Mouse (Mus musculus) CH12.LX (cell line): Measurements from ENCODE around the gene Scd2. TPM values are rescaled to one million over a fixed set of nuclear protein-coding genes. Genes with fewer than 3 reads are reported as not detected.
"Not testable (repeated sequence)": the region's sequence is repeated elsewhere in the genome, so short reads cannot be mapped to it uniquely, and the experiment has no call there.

Experiments used
- DNase-seq: peaks from one replicate; pipeline ENCODE4 v3.0.0-alpha.2; 2013; ENCODE audit errors: extremely low read depth
- H3K27ac ChIP-seq: 2 replicates; pipeline ENCODE4 v1.5.1; 2012; ENCODE audit warnings: low read depth, mild to moderate bottlenecking, control low read depth, moderate library complexity; ENCODE audit not compliant: insufficient read depth
- H3K27me3 ChIP-seq: replicated peaks from 2 replicates; pipeline ENCODE3; 2012; ENCODE audit warnings: inconsistent platforms
- H3K36me3 ChIP-seq, 2 experiments: replicated peaks in 1 of 2; 2 replicates each; pipeline versions ENCODE3 to v1.6.1; 2012; ENCODE audit warnings: inconsistent platforms in 1 of 2, low read length in 1 of 2, mild to moderate bottlenecking in 1 of 2, mixed read lengths in 1 of 2, moderate library complexity in 1 of 2; ENCODE audit not compliant: control insufficient read depth in 1 of 2, insufficient read depth in 1 of 2
- H3K4me1 ChIP-seq, 2 experiments: 2 replicates each; pipeline ENCODE4 v1.6.1; 2012; ENCODE audit warnings: inconsistent platforms in 1 of 2, moderate library complexity in 1 of 2; ENCODE audit not compliant: insufficient read depth in 2 of 2, control insufficient read depth in 1 of 2
- H3K4me2 ChIP-seq: 2 replicates; pipeline ENCODE4 v1.6.1; 2012; ENCODE audit warnings: low read depth, mild to moderate bottlenecking, control low read depth; ENCODE audit not compliant: poor library complexity, insufficient read depth, severe bottlenecking
- H3K4me3 ChIP-seq, 3 experiments: fragments of 150-350 bp in 1 of 3; sonication (generic) in 1 of 3; replicated peaks in 1 of 3; 2 replicates each; pipeline versions ENCODE3 to v1.5.1; 2011 to 2012; ENCODE audit warnings: low read depth in 2 of 3, low read length in 2 of 3, mild to moderate bottlenecking in 2 of 3, moderate library complexity in 2 of 3, control low read depth in 1 of 3, improper control_type of control experiment in 1 of 3, inconsistent platforms in 1 of 3, mixed read lengths in 1 of 3; ENCODE audit not compliant: poor library complexity in 1 of 3
- H3K79me2 ChIP-seq: replicated peaks from 2 replicates; pipeline ENCODE4 v1.6.1; 2012; ENCODE audit warnings: mild to moderate bottlenecking, moderate library complexity; ENCODE audit not compliant: control insufficient read depth, poor library complexity, insufficient read depth, severe bottlenecking; ENCODE audit errors: extremely low read depth
- H3K9ac ChIP-seq: 2 replicates; pipeline ENCODE4 v1.6.1; 2012; ENCODE audit warnings: low read depth, mild to moderate bottlenecking, control low read depth, moderate library complexity; ENCODE audit not compliant: insufficient read depth
- H3K9me3 ChIP-seq: replicated peaks from 2 replicates; pipeline ENCODE3; 2012; ENCODE audit warnings: low read length, inconsistent platforms, mixed read lengths
- BHLHE40 ChIP-seq: IDR thresholded peaks from 2 replicates; pipeline ENCODE4 v1.6.1; 2011; ENCODE audit warnings: mild to moderate bottlenecking, low read depth, low read length, improper control_type of control experiment
- CHD1 ChIP-seq: IDR thresholded peaks from 2 replicates; pipeline ENCODE4 v1.6.1; 2012; ENCODE audit warnings: low read depth, low read length, improper control_type of control experiment, inconsistent platforms
- CTCF ChIP-seq, 2 experiments: IDR thresholded peaks in 1 of 2; conservative IDR thresholded peaks in 1 of 2; 2 replicates each; pipeline ENCODE4 v1.5.1; 2011 to 2012; ENCODE audit warnings: low read depth in 2 of 2, low read length in 2 of 2, improper control_type of control experiment in 1 of 2, inconsistent platforms in 1 of 2, mild to moderate bottlenecking in 1 of 2, moderate library complexity in 1 of 2
- E2F4 ChIP-seq: IDR thresholded peaks from 2 replicates; pipeline ENCODE4 v1.6.1; 2011; ENCODE audit warnings: low read depth, low read length, improper control_type of control experiment; ENCODE audit not compliant: insufficient replicate concordance
- ELF1 ChIP-seq: IDR thresholded peaks from 2 replicates; pipeline ENCODE4 v1.6.1; 2014; ENCODE audit warnings: low read depth, mild to moderate bottlenecking, inconsistent platforms, low read length, improper control_type of control experiment
- EP300 ChIP-seq: IDR thresholded peaks from 2 replicates; pipeline ENCODE4 v1.6.1; 2011; ENCODE audit warnings: low read length, improper control_type of control experiment
- ETS1 ChIP-seq: conservative IDR thresholded peaks from 2 replicates; pipeline ENCODE4 v1.6.1; 2012; ENCODE audit warnings: low read depth, mild to moderate bottlenecking, inconsistent platforms, low read length, improper control_type of control experiment, moderate library complexity
- HCFC1 ChIP-seq: IDR thresholded peaks from 2 replicates; pipeline ENCODE4 v1.6.1; 2012; ENCODE audit warnings: low read depth, mild to moderate bottlenecking, inconsistent platforms, low read length, improper control_type of control experiment
- IRF4 ChIP-seq: IDR thresholded peaks from 2 replicates; pipeline ENCODE4 v1.6.1; 2014; ENCODE audit warnings: low read depth, mild to moderate bottlenecking, inconsistent platforms, low read length, improper control_type of control experiment
- MAX ChIP-seq: IDR thresholded peaks from 2 replicates; pipeline ENCODE4 v1.6.1; 2011; ENCODE audit warnings: low read length, improper control_type of control experiment
- MEF2A ChIP-seq: IDR thresholded peaks from 2 replicates; pipeline ENCODE4 v1.6.1; 2014; ENCODE audit warnings: low read depth, mild to moderate bottlenecking, inconsistent platforms, low read length, improper control_type of control experiment, borderline replicate concordance
- MYC ChIP-seq: IDR thresholded peaks from 2 replicates; pipeline ENCODE4 v1.6.1; 2011; ENCODE audit warnings: low read depth, mild to moderate bottlenecking, improper control_type of control experiment, low read length
- NELFE ChIP-seq: IDR thresholded peaks from 2 replicates; pipeline ENCODE4 v1.6.1; 2011; ENCODE audit warnings: low read depth, low read length, improper control_type of control experiment
- PAX5 ChIP-seq: IDR thresholded peaks from 2 replicates; pipeline ENCODE4 v1.6.1; 2012; ENCODE audit warnings: low read length, inconsistent platforms, mixed read lengths
- POLR2A ChIP-seq: IDR thresholded peaks from 2 replicates; pipeline ENCODE4 v1.6.1; 2011; ENCODE audit warnings: low read depth, mild to moderate bottlenecking, improper control_type of control experiment, low read length
- POLR2AphosphoS2 ChIP-seq: IDR thresholded peaks from 2 replicates; pipeline ENCODE4 v1.6.1; 2011; ENCODE audit warnings: low read depth, low read length, improper control_type of control experiment
- SMC3 ChIP-seq: IDR thresholded peaks from 2 replicates; pipeline ENCODE4 v1.6.1; 2011; ENCODE audit warnings: low read depth, low read length, improper control_type of control experiment
- TBP ChIP-seq: conservative IDR thresholded peaks from 2 replicates; pipeline ENCODE4 v1.6.1; 2011; ENCODE audit warnings: low read depth, low read length, improper control_type of control experiment
- TCF12 ChIP-seq: IDR thresholded peaks from 2 replicates; pipeline ENCODE4 v1.6.1; 2014; ENCODE audit warnings: low read depth, mild to moderate bottlenecking, inconsistent platforms, low read length, improper control_type of control experiment
- USF1 ChIP-seq: IDR thresholded peaks from 2 replicates; pipeline ENCODE4 v1.6.1; 2014; ENCODE audit warnings: low read depth, mild to moderate bottlenecking, inconsistent platforms, low read length, improper control_type of control experiment
- USF2 ChIP-seq: conservative IDR thresholded peaks from 2 replicates; pipeline ENCODE4 v1.6.1; 2011; ENCODE audit warnings: low read depth, low read length, improper control_type of control experiment
- ZMIZ1 ChIP-seq: IDR thresholded peaks from 2 replicates; pipeline ENCODE4 v1.6.1; 2012; ENCODE audit warnings: low read depth, mild to moderate bottlenecking, inconsistent platforms, low read length, improper control_type of control experiment
- ZNF384 ChIP-seq: IDR thresholded peaks from 2 replicates; pipeline ENCODE4 v1.6.1; 2012; ENCODE audit warnings: low read depth, low read length, improper control_type of control experiment, inconsistent platforms
- dilution Hi-C: fragments of 300-500 bp; cut with MboI; formaldehyde crosslinking; loops from 2 replicates; pipeline ENCODE4 v1.14.3; 2020; ENCODE audit warnings: low sequenced_read_pairs; ENCODE audit not compliant: extremely low pct_unique_long_range_greater_than_20kb, extremely low pct_ligation_motif_present
- in situ Hi-C: fragments of 300-500 bp; cut with MboI; formaldehyde crosslinking; loops from 3 replicates; pipeline ENCODE4 v1.14.3; 2019; ENCODE audit warnings: low sequenced_read_pairs, low pct_ligation_motif_present, low pct_unique_long_range_greater_than_20kb, mixed read lengths
- polyA plus RNA-seq: library from polyadenylated mRNA; unstranded; fragments of >175 nt; gene quantifications from 2 replicates; pipeline ENCODE4 v1.2.1, GENCODE M21; 2012; ENCODE audit warnings: low read depth; ENCODE audit not compliant: insufficient read length
- total RNA-seq, 2 experiments: library from RNA; depleted of rRNA; stranded (reverse); fragments of 300-350 nt in 1 of 2; fragments of >200 nt in 1 of 2; gene quantifications; 2 replicates each; pipeline ENCODE4 v1.2.3; 2012 to 2014

Gene Scd2
- total and polyA plus RNA-seq, 3 experiments = 205 to 408 (median 212) TPM

DNA sequence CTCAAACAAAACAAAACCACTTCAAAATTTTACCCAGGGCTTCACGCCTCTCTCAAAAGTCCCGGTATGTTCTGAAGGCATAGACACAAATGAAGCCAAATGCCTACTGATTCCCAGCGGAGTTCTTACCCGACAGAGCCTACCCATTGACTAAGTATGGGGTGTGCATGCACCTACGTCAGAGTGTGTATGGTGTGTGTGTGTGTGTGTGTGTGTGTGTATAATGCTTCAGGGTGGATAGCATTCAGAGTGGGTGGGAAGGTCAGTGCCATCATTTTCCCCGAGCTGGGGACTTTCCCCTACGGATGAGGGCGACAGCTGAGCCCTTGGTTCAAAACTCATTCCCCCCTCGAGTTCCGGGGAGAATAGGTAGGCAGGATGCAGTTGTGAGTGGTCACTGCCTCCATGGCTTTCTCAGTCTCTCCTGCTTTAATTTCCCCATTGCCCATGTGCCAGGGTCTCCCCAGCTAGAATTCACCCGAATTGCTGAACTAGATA lies 44.6 kb upstream of the Scd2 start:
- no peak for DNase-seq
- H3K27ac ChIP-seq = peak overlapping the region; percentile 93
- peak overlapping the region; percentile 69 for H3K9ac ChIP-seq
- in situ Hi-C loops = loop anchor here (5.0 kb wide), 1 partner anchor 48 kb away; no protein-coding TSS in a partner anchor
- peak; percentile 52 for TF ChIP-seq ETS1
- TF ChIP-seq CTCF (conservative IDR thresholded peaks at IDR 0.05 in 1 of 2, IDR thresholded peaks at IDR 0.05 in 1 of 2; ENCODE audit: low read depth in 2 of 2, low read length in 2 of 2) = no peak
- 0 out of 2 replicates have a peak, but pooled peaks have one; percentile 34 for TF ChIP-seq TCF12
- TF ChIP-seq BHLHE40 = peak; percentile 33; the same call in 1 of the 2 replicates
- TF ChIP-seq IRF4 = peak; percentile 57; the same call in 1 of the 2 replicates
- H3K27me3 ChIP-seq = no peaks in the 10 kb centered on the region
- H3K4me2 ChIP-seq = peak overlapping the region; percentile 88
- H3K9me3 ChIP-seq = no peaks in the 10 kb centered on the region
- dilution Hi-C loops = no loop called here
- no peaks in the 10 kb centered on the region for H3K36me3 ChIP-seq
- peaks cover 26 to 75% of the 10 kb centered on the region in 2 experiments for H3K4me1 ChIP-seq
- H3K4me3 ChIP-seq = peak overlapping the region; percentile 34 to 47 (median 35)
- H3K79me2 ChIP-seq = no peaks in the 10 kb centered on the region

DNA sequence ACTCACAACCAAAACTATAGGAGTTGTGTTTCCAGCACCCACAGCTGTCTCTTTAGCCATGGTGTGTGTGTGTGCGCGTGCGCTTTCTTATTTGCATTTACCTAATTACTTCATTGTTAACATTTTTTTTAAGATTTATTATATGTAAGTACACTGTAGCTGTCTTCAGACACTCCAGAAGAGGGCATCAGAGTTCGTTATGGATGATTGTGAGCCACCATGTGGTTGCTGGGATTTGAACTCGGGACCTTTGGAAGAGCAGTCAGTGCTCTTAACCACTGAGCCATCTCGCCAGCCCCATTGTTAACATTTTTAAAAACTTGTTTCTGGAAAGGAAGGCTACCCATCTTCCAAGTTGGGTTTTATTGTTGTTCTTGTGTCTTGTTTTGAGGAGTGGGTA lies 42.3 kb upstream of the Scd2 start:
- H3K36me3 ChIP-seq, in situ Hi-C loops, H3K27me3 ChIP-seq, H3K9ac ChIP-seq, H3K4me2 ChIP-seq, H3K4me3 ChIP-seq, H3K27ac ChIP-seq, H3K79me2 ChIP-seq, DNase-seq, H3K9me3 ChIP-seq, dilution Hi-C loops: not testable (repeated sequence)
- peaks cover 26 to 84% of the 10 kb centered on the region in 2 experiments for H3K4me1 ChIP-seq
- TF ChIP-seq ZNF384 = peak; percentile 49; the same call in 1 of the 2 replicates

DNA sequence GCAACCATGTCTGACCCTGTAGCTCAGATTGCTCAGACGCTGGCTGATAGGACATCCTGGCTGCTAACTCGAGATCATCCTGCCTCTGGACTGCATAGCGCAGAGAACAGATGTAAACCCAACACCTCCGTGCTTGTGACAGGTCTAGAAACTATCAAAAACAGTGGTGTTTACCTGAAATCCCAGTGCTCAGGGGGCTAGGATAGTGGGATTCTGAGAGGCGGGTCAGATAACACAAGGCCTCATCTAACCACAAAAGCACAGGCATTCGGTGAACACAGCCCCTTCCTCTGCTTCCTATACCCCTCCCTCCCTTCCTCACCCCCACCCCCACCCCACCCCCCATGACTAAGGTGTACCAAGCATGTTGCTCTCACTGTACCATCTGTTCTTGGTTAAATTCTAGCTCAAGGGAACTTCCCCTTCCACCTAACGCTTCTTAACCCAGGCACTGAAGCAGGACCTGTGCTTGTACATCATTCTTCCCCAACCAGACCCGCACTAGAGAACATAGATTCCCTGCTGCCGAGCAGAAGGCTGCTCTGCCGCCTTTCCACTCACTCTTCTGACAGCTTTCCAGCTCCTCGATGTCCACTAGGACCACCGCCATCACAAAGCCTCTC lies 41.4 kb upstream of the Scd2 start:
- peak; percentile 87 for DNase-seq
- Histone ChIP-seq H3K27me3 (no peaks in the 10 kb centered on the region), H3K9me3 (no peaks in the 10 kb centered on the region), H3K4me1 (peaks cover 23 to 85% of the 10 kb centered on the region in 2 experiments), H3K79me2 (no peaks in the 10 kb centered on the region), H3K4me3 (peak overlapping the region in 2 of 3 experiments; percentile 12 to 22), H3K27ac (peak overlapping the region; percentile 86), H3K4me2 (peak overlapping the region; percentile 63), H3K36me3 (no peaks in the 10 kb centered on the region), H3K9ac (peak overlapping the region; percentile 24)
- in situ Hi-C loops = no loop called here
- dilution Hi-C loops = no loop called here
- TF ChIP-seq POLR2AphosphoS2 (no peak), NELFE (0 out of 2 replicates have a peak, but pooled peaks have one; percentile 42), TCF12 (peak; percentile 69), IRF4 (no peak; the same call in 1 of the 2 replicates), MAX (peak; percentile 59; the same call in 1 of the 2 replicates), USF2 (no peak), ZNF384 (no peak), HCFC1 (peak; percentile 41), E2F4 (no peak), MEF2A (0 out of 2 replicates have a peak, but pooled peaks have one; percentile 28), ELF1 (no peak), ZMIZ1 (no peak; the same call in 1 of the 2 replicates), PAX5 (no peak), TBP (peak; percentile 81), USF1 (no peak), CHD1 (0 out of 2 replicates have a peak, but pooled peaks have one; percentile 40), MYC (peak; percentile 60; the same call in 1 of the 2 replicates), EP300 (peak; percentile 65), BHLHE40 (peak; percentile 59; the same call in 1 of the 2 replicates), POLR2A (peak; percentile 63), SMC3 (no peak)
